Mouse (Mus musculus): ENCODE data around the gene Hist1h3e. TPM values are rescaled to one million over a fixed set of nuclear protein-coding genes. Genes with fewer than 3 reads are reported as not detected.
"Not testable (repeated sequence)": the region's sequence is repeated elsewhere in the genome, so short reads cannot be mapped to it uniquely, and the experiment has no call there.

The Hist1h3e gene
- polyA plus RNA-seq, 1 experiment from 2014 or later = 5.6 TPM

DNA sequence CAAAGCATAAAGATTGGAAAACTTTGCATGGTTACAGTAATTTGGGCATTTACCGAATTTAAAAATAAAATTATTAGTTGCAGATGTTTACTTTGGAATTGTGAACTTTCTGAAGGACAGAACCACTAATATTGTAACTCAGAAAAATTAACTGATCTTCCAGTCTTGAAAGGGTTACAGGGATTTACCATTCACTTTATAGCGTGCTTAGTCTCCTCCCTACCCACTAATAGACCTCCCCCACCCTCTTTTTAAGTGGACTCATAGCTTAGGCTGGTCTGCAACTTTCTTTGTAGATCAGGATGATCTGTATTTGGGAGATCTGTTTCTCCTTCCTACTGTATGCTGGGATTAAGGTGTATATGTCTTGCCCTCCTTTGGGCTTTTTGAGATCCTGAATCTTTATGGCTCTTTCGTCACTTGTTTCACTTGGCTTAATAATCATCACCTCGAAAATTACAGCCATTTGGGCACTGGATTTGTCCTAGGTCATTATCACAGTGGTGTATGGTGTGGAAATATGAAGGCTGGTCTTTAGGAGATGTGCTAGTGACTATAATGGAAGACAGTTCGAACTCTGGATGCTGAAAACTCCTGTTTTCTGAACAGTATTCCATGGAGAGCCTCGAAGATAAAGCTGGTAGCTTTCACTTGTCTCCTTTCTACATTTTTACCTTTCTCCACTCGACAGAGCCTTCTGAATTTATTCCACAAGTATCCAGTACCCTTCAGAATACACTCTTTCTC is 25.9 kb downstream of the Hist1h3e start:
- peak overlapping the region; percentile 64 for H3K4me3 ChIP-seq
- 27% methylated on average over 7 of the region's 7 CpGs for WGBS
- H3K36me3 ChIP-seq = no peaks in the 10 kb centered on the region
- DNase-seq (ENCODE audit: low spot score) = no peak
- H3K9me3 ChIP-seq = no peaks in the 10 kb centered on the region
- peak overlapping the region; percentile 98 for H3K27ac ChIP-seq
- peaks cover 47% of the 10 kb centered on the region for H3K4me1 ChIP-seq (replicated peaks)
- no peaks in the 10 kb centered on the region for H3K27me3 ChIP-seq (ENCODE audit: insufficient read depth, poor library complexity, severe bottlenecking)

GRCm38 (mm10) chr13:23535137-23536075 is 26.8 kb downstream of the Hist1h3e start, which contains the start of gene Hist1h3g:
TSS of gene Hist1h3g (plus strand) at chr13:23535422.
- Histone ChIP-seq H3K4me1 (replicated peaks) (peaks cover 47% of the 10 kb centered on the region), H3K4me3 (peak within 1 kb of the TSS; percentile 64), H3K27ac (peak within 1 kb of the TSS; percentile 98)
- H3K36me3 ChIP-seq; H3K9me3 ChIP-seq; H3K27me3 ChIP-seq (ENCODE audit: insufficient read depth, poor library complexity, severe bottlenecking): not testable (repeated sequence)
- WGBS = under 1% methylated on average over 57 of the region's 62 CpGs
- DNase-seq (ENCODE audit: low spot score) = peak; percentile 92

DNA sequence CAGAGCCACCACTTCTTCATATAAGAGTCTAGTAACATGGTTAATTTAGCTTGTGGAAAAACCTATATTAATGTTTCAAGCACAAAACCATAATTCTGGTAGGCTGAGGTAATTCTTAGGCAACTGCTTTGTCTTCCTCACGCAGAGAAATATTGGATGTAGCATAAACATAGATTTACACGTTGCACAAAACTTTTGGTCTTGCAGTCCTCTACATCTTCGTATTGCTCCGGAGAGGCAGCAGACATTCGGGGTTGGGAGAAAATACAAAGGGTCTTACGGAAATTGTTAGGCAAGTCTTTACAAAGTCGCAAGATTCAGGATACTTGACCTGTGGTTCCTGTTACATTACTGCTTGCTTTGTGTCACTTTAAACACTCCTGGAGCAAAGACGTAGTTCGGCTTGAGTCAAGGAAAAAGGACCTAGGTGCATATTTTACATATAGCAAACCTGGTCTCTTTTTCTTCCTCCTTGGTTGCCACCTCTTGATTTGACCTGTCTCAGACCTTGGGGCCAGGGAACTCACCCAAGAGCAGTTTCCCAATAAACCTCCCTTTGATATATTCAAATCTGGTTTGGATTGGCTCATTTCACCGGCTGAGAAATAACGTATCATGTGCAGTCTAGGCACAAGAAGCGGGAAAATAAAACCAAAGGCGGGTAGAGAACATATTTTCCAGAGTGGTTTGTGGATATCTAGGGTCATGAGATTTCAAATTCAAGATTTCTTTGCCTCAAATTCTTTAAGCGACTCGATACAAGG is 27.6 kb downstream of the Hist1h3e start:
- DNase-seq (ENCODE audit: low spot score) = peak; percentile 55
- Histone ChIP-seq H3K4me3 (peak overlapping the region; percentile 64), H3K4me1 (replicated peaks) (peaks cover 51% of the 10 kb centered on the region), H3K36me3 (no peaks in the 10 kb centered on the region), H3K27me3 (ENCODE audit: insufficient read depth, poor library complexity, severe bottlenecking) (no peaks in the 10 kb centered on the region), H3K27ac (peak overlapping the region; percentile 98), H3K9me3 (no peaks in the 10 kb centered on the region)
- under 1% methylated on average over 15 of the region's 15 CpGs for WGBS

DNA sequence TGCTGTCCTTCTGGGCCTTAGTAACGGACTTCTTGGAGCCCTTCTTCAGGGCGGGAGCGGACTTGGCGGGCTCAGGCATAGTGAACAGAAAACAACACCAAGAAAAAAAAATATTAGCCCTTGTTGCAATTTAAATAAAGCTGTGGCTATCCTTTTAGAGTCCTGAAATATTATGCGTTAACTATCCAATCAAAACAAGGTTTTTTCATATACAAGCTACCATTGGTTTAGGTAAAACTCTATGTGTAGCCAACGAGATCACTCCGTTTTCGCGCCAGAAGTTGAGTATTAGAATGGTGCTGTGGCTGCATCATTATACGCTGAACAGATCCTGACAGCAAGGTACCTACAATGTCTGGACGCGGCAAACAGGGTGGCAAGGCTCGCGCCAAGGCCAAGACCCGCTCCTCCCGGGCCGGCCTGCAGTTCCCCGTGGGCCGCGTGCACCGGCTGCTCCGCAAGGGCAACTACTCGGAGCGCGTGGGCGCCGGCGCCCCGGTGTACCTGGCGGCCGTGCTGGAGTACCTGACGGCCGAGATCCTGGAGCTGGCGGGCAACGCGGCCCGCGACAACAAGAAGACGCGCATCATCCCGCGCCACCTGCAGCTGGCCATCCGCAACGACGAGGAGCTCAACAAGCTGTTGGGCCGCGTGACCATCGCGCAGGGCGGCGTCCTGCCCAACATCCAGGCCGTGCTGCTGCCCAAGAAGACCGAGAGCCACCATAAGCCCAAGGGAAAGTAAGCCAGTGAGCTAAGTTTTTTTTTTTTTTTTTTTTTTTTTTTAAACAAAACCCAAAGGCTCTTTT is 28.4 kb downstream of the Hist1h3e start, which contains the start of gene Hist1h2af:
Hist1h2af (plus strand) TSS at position 347 of the 808 bp plus-strand sequence.
- not testable (repeated sequence) for H3K9me3 ChIP-seq; H3K36me3 ChIP-seq; H3K27me3 ChIP-seq (ENCODE audit: insufficient read depth, poor library complexity, severe bottlenecking)
- Histone ChIP-seq H3K4me1 (replicated peaks) (peaks cover 58% of the 10 kb centered on the region), H3K27ac (peak within 1 kb of the TSS; percentile 98), H3K4me3 (peak within 1 kb of the TSS; percentile 64)
- under 1% methylated on average over 29 of the region's 53 CpGs for WGBS
- DNase-seq (ENCODE audit: low spot score) = peak; percentile 85

DNA sequence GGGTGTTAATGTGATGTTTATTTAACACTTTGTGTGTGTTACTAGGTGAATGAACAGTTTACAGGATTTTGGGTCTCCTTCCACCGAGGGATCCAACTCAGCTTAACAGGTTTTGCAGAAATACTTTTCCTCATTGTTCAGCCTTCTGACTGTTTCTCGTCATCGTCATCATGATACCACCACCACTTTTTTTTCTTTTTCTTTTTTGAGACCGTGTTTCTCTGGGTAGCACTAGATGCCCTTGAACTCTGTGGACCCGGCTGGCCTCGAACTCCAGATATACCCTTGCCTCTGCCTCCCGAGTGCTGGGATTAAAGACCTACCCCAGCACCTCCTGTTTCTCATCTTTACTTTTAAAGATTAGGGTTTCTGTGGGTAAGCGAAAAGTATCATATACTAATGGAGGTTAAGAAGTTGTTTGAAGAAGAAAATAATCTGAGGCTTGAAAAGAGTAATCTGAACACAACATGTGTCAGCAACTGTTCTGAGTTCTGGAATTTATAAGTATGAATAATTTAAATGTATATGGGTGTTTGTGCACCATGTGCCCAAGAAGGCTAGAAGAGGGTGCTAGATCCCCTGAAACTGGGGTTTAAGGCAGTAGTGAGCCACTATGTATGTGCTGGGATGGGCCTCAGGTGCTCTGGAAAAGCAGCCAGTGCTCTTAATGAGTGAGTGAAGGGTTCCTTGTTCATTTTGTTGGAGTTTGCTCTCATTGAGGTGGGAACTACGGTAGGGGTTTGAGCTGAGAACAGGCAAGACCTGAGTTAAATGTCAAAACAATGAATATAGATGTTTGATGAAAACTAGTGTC is 29.7 kb downstream of the Hist1h3e start:
- WGBS = 30% methylated on average over 9 of the region's 9 CpGs
- peaks cover 56% of the 10 kb centered on the region for H3K4me1 ChIP-seq (replicated peaks)
- DNase-seq (ENCODE audit: low spot score) = peak; percentile 40
- peak overlapping the region; percentile 64 for H3K4me3 ChIP-seq
- no peaks in the 10 kb centered on the region for H3K9me3 ChIP-seq
- peak overlapping the region; percentile 98 for H3K27ac ChIP-seq
- H3K27me3 ChIP-seq (ENCODE audit: insufficient read depth, poor library complexity, severe bottlenecking) = no peaks in the 10 kb centered on the region
- no peaks in the 10 kb centered on the region for H3K36me3 ChIP-seq

- H3K4me1 ChIP-seq (replicated peaks) = peaks cover 51% of the 10 kb centered on the region
- H3K27ac ChIP-seq = peak within 1 kb of the TSS; percentile 98
- DNase-seq (ENCODE audit: low spot score) = peak; percentile 97
- peak within 1 kb of the TSS; percentile 64 for H3K4me3 ChIP-seq
- no peaks in the 10 kb centered on the region for H3K36me3 ChIP-seq
- under 1% methylated on average over 69 of the region's 70 CpGs for WGBS
- H3K9me3 ChIP-seq = no peaks in the 10 kb centered on the region
- H3K27me3 ChIP-seq (ENCODE audit: insufficient read depth, poor library complexity, severe bottlenecking) = no peaks in the 10 kb centered on the region
These were observed 31.0 kb downstream of the Hist1h3e start, which contains the start of gene Hist1h4h for GRCm38 (mm10) chr13:23530901-23531875. TSS of gene Hist1h4h (plus strand) at chr13:23531050.

GRCm38 (mm10) chr13:23530181-23530900 is 31.8 kb downstream of the Hist1h3e start:
- under 1% methylated on average over 20 of the region's 20 CpGs for WGBS
- H3K27me3 ChIP-seq (ENCODE audit: insufficient read depth, poor library complexity, severe bottlenecking) = no peaks in the 10 kb centered on the region
- H3K4me1 ChIP-seq (replicated peaks) = peaks cover 51% of the 10 kb centered on the region
- peak overlapping the region; percentile 64 for H3K4me3 ChIP-seq
- peak overlapping the region; percentile 98 for H3K27ac ChIP-seq
- peak; percentile 61 for DNase-seq (ENCODE audit: low spot score)
- H3K9me3 ChIP-seq = no peaks in the 10 kb centered on the region
- H3K36me3 ChIP-seq = no peaks in the 10 kb centered on the region

DNA sequence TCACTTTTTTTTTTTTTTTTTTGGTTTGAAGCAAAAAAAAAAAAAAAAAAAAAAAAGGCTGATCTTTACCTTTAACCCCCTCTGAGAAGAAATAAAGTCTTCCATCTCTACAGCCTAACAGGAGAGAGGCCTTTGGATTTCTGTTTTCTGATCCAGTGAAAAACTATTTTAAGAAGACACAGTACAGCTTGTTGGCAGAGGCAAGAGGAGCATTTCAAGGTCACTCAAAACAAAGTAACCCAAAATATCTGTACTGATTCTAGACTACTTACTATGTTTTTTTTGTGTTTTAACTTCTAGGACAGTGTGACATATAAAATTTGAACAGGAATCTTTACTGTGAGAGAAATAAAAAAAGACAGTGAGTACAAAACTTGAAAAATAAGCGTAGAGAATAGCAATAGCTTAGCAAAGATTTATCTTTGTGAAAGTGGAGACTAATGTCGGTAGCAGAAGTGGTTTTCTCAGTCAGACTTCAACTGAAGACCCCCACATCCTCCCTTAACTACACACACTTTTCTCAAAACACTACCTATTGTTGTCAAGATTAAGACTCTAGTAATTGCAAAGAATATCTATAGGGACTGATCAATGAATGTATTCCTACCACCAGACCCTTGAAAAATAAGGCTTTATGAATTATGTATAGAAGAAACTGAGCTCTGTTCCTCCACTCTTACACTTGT is 32.5 kb downstream of the Hist1h3e start:
- H3K36me3 ChIP-seq = no peaks in the 10 kb centered on the region
- 42% methylated on average over 2 of the region's 2 CpGs for WGBS
- H3K27me3 ChIP-seq (ENCODE audit: insufficient read depth, poor library complexity, severe bottlenecking) = no peaks in the 10 kb centered on the region
- H3K27ac ChIP-seq = peak overlapping the region; percentile 98
- H3K4me1 ChIP-seq (replicated peaks) = peaks cover 51% of the 10 kb centered on the region
- no peaks in the 10 kb centered on the region for H3K9me3 ChIP-seq
- peak overlapping the region; percentile 64 for H3K4me3 ChIP-seq
- no peak for DNase-seq (ENCODE audit: low spot score)

DNA sequence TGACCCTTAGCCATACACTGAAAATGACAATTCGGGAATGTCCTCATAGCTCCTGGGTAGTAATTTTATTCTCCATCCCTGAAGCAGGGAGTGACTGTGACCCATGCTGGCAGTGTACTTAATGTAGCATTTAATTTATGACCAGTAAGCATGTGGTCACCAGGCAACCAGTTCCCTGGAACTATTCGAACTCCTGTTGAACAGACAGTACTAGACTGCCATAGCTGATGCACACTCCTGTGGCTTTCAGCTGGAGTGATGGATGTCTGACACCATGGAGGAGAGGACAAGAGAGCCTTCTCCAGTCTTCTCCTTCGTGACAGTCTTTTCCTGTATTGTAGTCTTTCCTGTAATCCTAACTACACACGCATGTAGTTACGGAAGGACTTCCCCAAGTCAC is 33.2 kb downstream of the Hist1h3e start:
- DNase-seq (ENCODE audit: low spot score) = peak; percentile 32
- 76% methylated on average over 5 of the region's 5 CpGs for WGBS
- Histone ChIP-seq H3K9me3 (no peaks in the 10 kb centered on the region), H3K36me3 (no peaks in the 10 kb centered on the region), H3K4me3 (peak overlapping the region; percentile 24), H3K27ac (no peak overlapping the region; the same call in 1 of the 2 replicates), H3K4me1 (replicated peaks) (peaks cover 48% of the 10 kb centered on the region), H3K27me3 (ENCODE audit: insufficient read depth, poor library complexity, severe bottlenecking) (no peaks in the 10 kb centered on the region)

Data from hindbrain, embryonic 10.5 days (tissue).